Mouse (Mus musculus) spleen, embryonic (tissue): ENCODE data around the gene Slc25a38.

Experiments
- CTCF ChIA-PET: fragments of 350-600 bp; sonication (Branson Sonifier 250); formaldehyde crosslinking; loops from one replicate; lab custom pipeline; 2022; lab: Charles Lee

Slc25a38 gene

GRCm38 (mm10) chr9:120134529-120135160 lies 24.5 kb downstream of the Slc25a38 start:
- CTCF ChIA-PET: interaction anchor here (0.5 kb wide), 1 partner anchor 25 kb away, joined by 4 read pairs; no protein-coding TSS in a partner anchor

- CTCF ChIA-PET: interaction anchor here (0.6 kb wide), 1 partner anchor 434 kb away, joined by 8 read pairs; no protein-coding TSS in a partner anchor
These were observed 25.3 kb downstream of the Slc25a38 start for GRCm38 (mm10) chr9:120135454-120135853.

GRCm38 (mm10) chr9:120140652-120141051 lies 30.5 kb downstream of the Slc25a38 start:
- CTCF ChIA-PET: no interaction called here

- CTCF ChIA-PET: no interaction called here
These were observed 34.3 kb downstream of the Slc25a38 start for GRCm38 (mm10) chr9:120144474-120144873.

GRCm38 (mm10) chr9:120149222-120149828 lies 39.2 kb downstream of the Slc25a38 start, which contains the start of gene Mobp:
Mobp (plus strand) TSS chr9:120149707.
- CTCF ChIA-PET: no interaction called here

- CTCF ChIA-PET: no interaction called here
These were observed 41.0 kb downstream of the Slc25a38 start for GRCm38 (mm10) chr9:120151152-120151551.

GRCm38 (mm10) chr9:120151906-120152399 lies 41.8 kb downstream of the Slc25a38 start:
- CTCF ChIA-PET: no interaction called here

GRCm38 (mm10) chr9:120158047-120158446 lies 47.9 kb downstream of the Slc25a38 start:
- CTCF ChIA-PET: no interaction called here

- CTCF ChIA-PET: no interaction called here
These were observed 53.7 kb downstream of the Slc25a38 start for GRCm38 (mm10) chr9:120163862-120164261.

GRCm38 (mm10) chr9:120167826-120168225 lies 57.7 kb downstream of the Slc25a38 start:
- CTCF ChIA-PET: no interaction called here

- CTCF ChIA-PET: no interaction called here
These were observed 61.1 kb downstream of the Slc25a38 start for GRCm38 (mm10) chr9:120171295-120171694.
